Mouse (Mus musculus) left cerebral cortex, adult 2 months (tissue): Measurements from ENCODE around the gene Tmem266. TPM values are rescaled to one million over a fixed set of nuclear protein-coding genes. Genes with fewer than 3 reads are reported as not detected.

Experiments used
- DNase-seq, 2 experiments: peaks; one replicate each; pipeline ENCODE4 v3.0.0; 2021 to 2022; ENCODE audit warnings: low spot score in 2 of 2, mixed read lengths in 1 of 2; ENCODE audit errors: extremely low spot score in 1 of 2
- H3K27ac ChIP-seq: fragments of 200-600 bp; 2 replicates; pipeline ENCODE4 v1.8.1; 2022
- H3K4me3 ChIP-seq: fragments of 200-600 bp; 2 replicates; pipeline ENCODE4 v1.8.1; 2022
- CTCF ChIP-seq: fragments of 200-600 bp; IDR thresholded peaks from 2 replicates; pipeline ENCODE4 v1.8.1; 2022; ENCODE audit warnings: antibody characterized with exemption, mild to moderate bottlenecking, moderate library complexity
- intact Hi-C: fragments of 180-260 bp; cut with DNase I; formaldehyde crosslinking; loops from one replicate; pipeline ENCODE4 v1.15.1; 2025
- total RNA-seq, 2 experiments: library from RNA; stranded (reverse); gene quantifications; 2 replicates each; pipeline ENCODE4 v1.2.3; 2021

Tmem266 gene
- total RNA-seq, 2 experiments from 2014 or later = 7.6 to 8.1 TPM

GRCm38 (mm10) chr9:55344165-55344564 is 17.5 kb downstream of the Tmem266 start:
- no peak for DNase-seq
- no peak overlapping the region for H3K4me3 ChIP-seq
- TF ChIP-seq CTCF = no peak
- no peak overlapping the region for H3K27ac ChIP-seq
- intact Hi-C loops = no loop called here

GRCm38 (mm10) chr9:55345332-55345731 is 18.6 kb downstream of the Tmem266 start:
- intact Hi-C loops = no loop called here
- TF ChIP-seq CTCF = no peak
- Histone ChIP-seq H3K4me3 (no peak overlapping the region), H3K27ac (no peak overlapping the region)
- no peak for DNase-seq

- DNase-seq = no peak
- Histone ChIP-seq H3K27ac (no peak overlapping the region), H3K4me3 (no peak overlapping the region)
- no peak for TF ChIP-seq CTCF
- intact Hi-C loops = no loop called here
These were observed 22.0 kb downstream of the Tmem266 start for GRCm38 (mm10) chr9:55348664-55349063.

- no peak for DNase-seq
- TF ChIP-seq CTCF = no peak
- intact Hi-C loops = no loop called here
- no peak overlapping the region for H3K4me3 ChIP-seq
- no peak overlapping the region for H3K27ac ChIP-seq
These were observed 28.0 kb downstream of the Tmem266 start for GRCm38 (mm10) chr9:55354686-55355085.

- DNase-seq = no peak
- TF ChIP-seq CTCF = no peak
These were observed 28.6 kb downstream of the Tmem266 start for GRCm38 (mm10) chr9:55355270-55355834.

GRCm38 (mm10) chr9:55357164-55357563 is 30.5 kb downstream of the Tmem266 start:
- H3K27ac ChIP-seq = no peak overlapping the region
- DNase-seq = peak in 1 of 2 experiments; percentile 12
- no peak overlapping the region for H3K4me3 ChIP-seq
- TF ChIP-seq CTCF = no peak
- intact Hi-C loops = no loop called here

More at GRCm38 (mm10) chr9:55355270-55355834, 28.6 kb downstream of the Tmem266 start:
- H3K4me3 ChIP-seq = no peak overlapping the region
- H3K27ac ChIP-seq = no peak overlapping the region
- intact Hi-C loops = no loop called here

- intact Hi-C loops = no loop called here
- Histone ChIP-seq H3K4me3 (no peak overlapping the region), H3K27ac (no peak overlapping the region)
- TF ChIP-seq CTCF = no peak
- DNase-seq = no peak
These were observed 33.7 kb downstream of the Tmem266 start for GRCm38 (mm10) chr9:55360372-55360771.

- intact Hi-C loops = no loop called here
- Histone ChIP-seq H3K27ac (no peak overlapping the region), H3K4me3 (no peak overlapping the region)
- no peak for TF ChIP-seq CTCF
- no peak for DNase-seq
These were observed 34.1 kb downstream of the Tmem266 start for GRCm38 (mm10) chr9:55360861-55361260.

- no peak for TF ChIP-seq CTCF
- intact Hi-C loops = no loop called here
- DNase-seq = no peak
- H3K4me3 ChIP-seq = no peak overlapping the region
- H3K27ac ChIP-seq = no peak overlapping the region
These were observed 35.3 kb downstream of the Tmem266 start for GRCm38 (mm10) chr9:55361969-55362368.

GRCm38 (mm10) chr9:55363707-55364106 is 37.0 kb downstream of the Tmem266 start:
- intact Hi-C loops = no loop called here
- TF ChIP-seq CTCF = no peak

GRCm38 (mm10) chr9:55368011-55368410 is 41.3 kb downstream of the Tmem266 start:
- intact Hi-C loops = no loop called here
- DNase-seq = no peak
- H3K4me3 ChIP-seq = no peak overlapping the region
- no peak for TF ChIP-seq CTCF
- H3K27ac ChIP-seq = no peak overlapping the region

More at GRCm38 (mm10) chr9:55363707-55364106, 37.0 kb downstream of the Tmem266 start:
- DNase-seq = no peak
- Histone ChIP-seq H3K27ac (no peak overlapping the region), H3K4me3 (no peak overlapping the region)

GRCm38 (mm10) chr9:55371908-55372307 is 45.2 kb downstream of the Tmem266 start:
- no peak for TF ChIP-seq CTCF
- intact Hi-C loops = no loop called here
- Histone ChIP-seq H3K27ac (no peak overlapping the region), H3K4me3 (no peak overlapping the region)
- DNase-seq = no peak

GRCm38 (mm10) chr9:55377603-55378250 is 51.0 kb downstream of the Tmem266 start:
- no peak for DNase-seq
- no peak overlapping the region for H3K27ac ChIP-seq

More at GRCm38 (mm10) chr9:55377603-55378250, 51.0 kb downstream of the Tmem266 start:
- intact Hi-C loops = no loop called here
- H3K4me3 ChIP-seq = no peak overlapping the region
- TF ChIP-seq CTCF = no peak
